Mouse (Mus musculus) heart, postnatal 0 days (tissue): ENCODE data around the gene Ccnd3. TPM values are rescaled to one million over a fixed set of nuclear protein-coding genes. Genes with fewer than 3 reads are reported as not detected.

ENCODE experiments used
- ATAC-seq: fragments of 200-750 bp; cut with Nextera tagmentation; 2 replicates; pipeline ENCODE4 v1.8.0; 2017; ENCODE audit warnings: low read depth, moderate number of reproducible peaks, moderate library complexity; ENCODE audit not compliant: insufficient read depth
- DNase-seq: peaks from one replicate; pipeline ENCODE4 v3.0.0-alpha.2; 2016; ENCODE audit warnings: low spot score
- H3K27ac ChIP-seq: fragments of 300-500 bp; sonication (generic); 2 replicates; pipeline ENCODE4 v1.5.1; 2014; ENCODE audit warnings: low read depth, mild to moderate bottlenecking
- H3K27me3 ChIP-seq: fragments of 300-500 bp; sonication (generic); 2 replicates; pipeline ENCODE4 v1.6.1; 2014; ENCODE audit warnings: low read length, mixed read lengths; ENCODE audit not compliant: control insufficient read depth, insufficient read depth
- H3K36me3 ChIP-seq: fragments of 300-500 bp; sonication (generic); replicated peaks from 2 replicates; pipeline ENCODE4 v1.6.1; 2014; ENCODE audit warnings: low read length, mixed read lengths; ENCODE audit not compliant: control insufficient read depth, insufficient read depth
- H3K4me1 ChIP-seq: fragments of 300-500 bp; sonication (generic); 2 replicates; pipeline ENCODE4 v1.6.1; 2014; ENCODE audit warnings: antibody characterized with exemption; ENCODE audit not compliant: control insufficient read depth, insufficient read depth
- H3K4me2 ChIP-seq: fragments of 300-500 bp; sonication (generic); 2 replicates; pipeline ENCODE4 v1.6.1; 2014; ENCODE audit warnings: low read depth, mild to moderate bottlenecking, low read length, moderate library complexity
- H3K4me3 ChIP-seq: fragments of 300-500 bp; sonication (generic); 2 replicates; pipeline ENCODE4 v1.5.1; 2014; ENCODE audit warnings: low read depth, low read length
- H3K9ac ChIP-seq: fragments of 300-500 bp; sonication (generic); replicated peaks from 2 replicates; pipeline ENCODE4 v1.6.1; 2014; ENCODE audit warnings: low read depth, low read length, mixed read lengths
- H3K9me3 ChIP-seq: fragments of 300-500 bp; sonication (generic); replicated peaks from 2 replicates; pipeline ENCODE4 v1.6.1; 2016; ENCODE audit warnings: low read length; ENCODE audit not compliant: control insufficient read depth
- CTCF ChIP-seq: IDR thresholded peaks from 2 replicates; pipeline ENCODE4 v1.5.1; 2016; ENCODE audit warnings: antibody characterized with exemption, control low read depth, low read depth
- EP300 ChIP-seq: IDR thresholded peaks from 2 replicates; pipeline ENCODE4 v1.6.1; 2016; ENCODE audit warnings: antibody characterized with exemption, low read depth
- WGBS: fragments of 180-500 bp; shearing (Covaris S2); extraction: QIAGEN DNeasy Blood & Tissue Kit; methylation state at CpG from one replicate; pipeline ENCODE4 v1.1.7; 2014; 5-methylcytosine and 5-hydroxymethylcytosine counted together
- polyA plus RNA-seq: library from polyadenylated mRNA; unstranded; fragments of >200 nt; fragmentation: Nextera tagmentation; extraction: Ambion mirVana; gene quantifications from 2 replicates; pipeline ENCODE4 v1.2.1, GENCODE M21; 2015
- total RNA-seq: library from RNA; depleted of rRNA; stranded (reverse); fragments of >200 nt; gene quantifications from 2 replicates; pipeline ENCODE4 v1.2.3, GENCODE M21; 2014; ENCODE audit warnings: low replicate concordance

Gene Ccnd3
- total and polyA plus RNA-seq, 2 experiments from 2014 or later: 180 to 231 TPM

- 3% methylated on average over 12 of the region's 12 CpGs for WGBS
- H3K4me3 ChIP-seq: peak overlapping the region; percentile 35
- no peak for TF ChIP-seq CTCF
- TF ChIP-seq EP300: peak; percentile 99
- DNase-seq (peak; percentile 98), ATAC-seq (peak; percentile 73)
- H3K36me3 ChIP-seq: no peaks in the 10 kb centered on the region
- no peaks in the 10 kb centered on the region for H3K9me3 ChIP-seq
- no peaks in the 10 kb centered on the region for H3K27me3 ChIP-seq
- peaks cover 33% of the 10 kb centered on the region for H3K4me1 ChIP-seq
- H3K9ac ChIP-seq: peak overlapping the region; percentile 40
- peak overlapping the region; percentile 61 for H3K4me2 ChIP-seq
- peak overlapping the region; percentile 96 for H3K27ac ChIP-seq
Observed at GRCm38 (mm10) chr17:47508012-47508608, 3.3 kb downstream of the Ccnd3 start.

GRCm38 (mm10) chr17:47509031-47509705 lies 4.3 kb downstream of the Ccnd3 start:
- H3K27ac ChIP-seq: peak overlapping the region; percentile 96
- no peaks in the 10 kb centered on the region for H3K36me3 ChIP-seq
- 60% methylated on average over 9 of the region's 9 CpGs for WGBS
- H3K9me3 ChIP-seq: no peaks in the 10 kb centered on the region
- no peak for ATAC-seq
- H3K9ac ChIP-seq: no peak overlapping the region
- DNase-seq: peak; percentile 36
- no peak overlapping the region; the same call in 1 of the 2 replicates for H3K4me2 ChIP-seq
- H3K27me3 ChIP-seq: no peaks in the 10 kb centered on the region
- no peak overlapping the region for H3K4me3 ChIP-seq
- TF ChIP-seq EP300: no peak
- TF ChIP-seq CTCF: no peak
- peaks cover 42% of the 10 kb centered on the region for H3K4me1 ChIP-seq

- peak overlapping the region; percentile 51; the same call in 1 of the 2 replicates for H3K9ac ChIP-seq
- ATAC-seq: peak; percentile 91
- peak overlapping the region; percentile 48 for H3K4me2 ChIP-seq
- H3K27ac ChIP-seq: peak overlapping the region; percentile 89
- peak; percentile 99 for DNase-seq
- peak; percentile 98 for TF ChIP-seq CTCF
- TF ChIP-seq EP300: peak; percentile 93
- H3K9me3 ChIP-seq: no peaks in the 10 kb centered on the region
- peaks cover 31% of the 10 kb centered on the region for H3K4me1 ChIP-seq
- peak overlapping the region; percentile 18 for H3K4me3 ChIP-seq
- H3K36me3 ChIP-seq: no peaks in the 10 kb centered on the region; the same call in 1 of the 2 replicates
- WGBS: 5% methylated on average over 25 of the region's 25 CpGs
- H3K27me3 ChIP-seq: no peaks in the 10 kb centered on the region
Observed at GRCm38 (mm10) chr17:47511111-47512020, 6.5 kb downstream of the Ccnd3 start.

GRCm38 (mm10) chr17:47512956-47513775 lies 8.3 kb downstream of the Ccnd3 start:
- no peak overlapping the region; the same call in 1 of the 2 replicates for H3K9ac ChIP-seq
- no peaks in the 10 kb centered on the region for H3K27me3 ChIP-seq
- no peak for TF ChIP-seq EP300
- TF ChIP-seq CTCF: no peak
- H3K4me2 ChIP-seq: no peak overlapping the region
- no peak overlapping the region for H3K4me3 ChIP-seq
- ATAC-seq (no peak), DNase-seq (peak; percentile 2)
- H3K27ac ChIP-seq: peak overlapping the region; percentile 64
- H3K9me3 ChIP-seq: no peaks in the 10 kb centered on the region
- H3K4me1 ChIP-seq: peaks cover 31% of the 10 kb centered on the region
- WGBS: 58% methylated on average over 10 of the region's 10 CpGs
- H3K36me3 ChIP-seq: no peaks in the 10 kb centered on the region; the same call in 1 of the 2 replicates
